Mouse (Mus musculus) adrenal gland, adult (tissue): ENCODE measurements at regions not wholly inside any gene's neighbourhood (a gene's known extent, or its start where the extent isn't known, plus 50 kb on each side); places are given as distances from the start of the nearest gene placed in this dataset.

Experiments used
- DNase-seq, 2 experiments: peaks; one replicate each; pipeline ENCODE4 v3.0.0; 2022 to 2023; ENCODE audit warnings: low spot score in 1 of 2; ENCODE audit not compliant: inconsistent age in 2 of 2

GRCm38 (mm10) chr12:110157998-110158747, 120.7 kb upstream of the Dio3 start:
- no peak for DNase-seq

- no peak for DNase-seq
These were observed 117.6 kb upstream of the Dio3 start for GRCm38 (mm10) chr12:110161306-110161705.

DNA sequence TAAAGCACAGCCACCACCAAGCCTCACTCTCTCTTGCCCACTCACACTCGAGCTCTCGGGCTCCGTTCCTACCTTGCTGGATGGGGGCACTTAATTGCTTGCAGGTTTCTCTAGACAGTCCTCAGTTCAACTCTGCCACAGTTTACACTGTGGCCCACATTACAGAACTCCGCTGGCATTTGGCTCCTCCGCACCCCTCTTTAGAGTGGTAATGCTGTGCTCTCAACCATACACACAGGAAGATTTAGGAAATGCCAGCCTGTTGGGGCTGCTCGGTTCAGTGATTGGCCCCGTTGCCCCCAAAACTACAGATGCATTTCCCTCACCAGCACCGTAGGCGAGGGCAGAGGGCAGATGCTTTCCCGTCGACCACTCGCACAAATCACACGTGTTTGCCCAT, 113.4 kb upstream of the Dio3 start:
- DNase-seq = no peak

DNA sequence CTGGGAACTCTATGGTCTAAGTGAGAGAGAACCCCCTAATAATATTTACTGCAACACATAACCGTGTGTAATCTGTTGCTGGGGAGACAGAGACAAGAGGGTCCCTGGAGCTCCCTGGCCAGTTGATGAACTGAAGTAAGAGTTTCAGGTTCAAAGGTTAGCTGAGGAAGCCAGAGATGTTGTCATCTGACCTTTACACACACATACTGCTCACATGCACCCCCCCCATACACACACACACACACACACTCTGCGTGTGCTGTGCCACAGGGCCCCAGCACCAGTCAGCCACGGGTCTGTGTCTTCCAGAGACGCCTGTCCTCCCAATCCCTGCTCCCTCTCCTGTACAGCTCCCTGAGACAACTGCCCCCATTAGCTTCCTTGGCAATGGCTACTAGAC, 110.5 kb upstream of the Dio3 start:
- no peak for DNase-seq

- DNase-seq = no peak
These were observed 109.6 kb upstream of the Dio3 start for GRCm38 (mm10) chr12:110169261-110169660.

DNA sequence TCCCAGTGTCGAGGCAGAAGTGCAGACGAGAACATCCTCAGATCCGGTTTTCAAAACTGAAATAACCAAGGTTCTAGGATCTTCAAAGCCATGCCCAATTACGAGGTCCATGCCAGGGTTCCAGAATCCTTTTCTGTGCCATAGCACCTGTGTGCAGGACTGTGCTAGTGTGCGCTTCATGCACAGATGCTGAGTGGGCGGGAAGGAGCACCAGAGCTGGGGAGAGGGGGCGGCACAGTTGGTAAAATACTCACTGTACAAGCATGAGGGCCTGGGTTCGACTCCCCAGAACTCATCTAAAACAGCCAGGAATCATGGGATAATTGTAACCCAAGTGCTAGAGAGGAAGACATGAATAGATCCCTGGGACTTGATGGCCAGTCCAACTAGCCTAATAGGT, 108.4 kb upstream of the Dio3 start:
- no peak for DNase-seq

GRCm38 (mm10) chr12:110177826-110178225, 101.0 kb upstream of the Dio3 start:
- peak in 1 of 2 experiments; percentile 72 for DNase-seq

DNA sequence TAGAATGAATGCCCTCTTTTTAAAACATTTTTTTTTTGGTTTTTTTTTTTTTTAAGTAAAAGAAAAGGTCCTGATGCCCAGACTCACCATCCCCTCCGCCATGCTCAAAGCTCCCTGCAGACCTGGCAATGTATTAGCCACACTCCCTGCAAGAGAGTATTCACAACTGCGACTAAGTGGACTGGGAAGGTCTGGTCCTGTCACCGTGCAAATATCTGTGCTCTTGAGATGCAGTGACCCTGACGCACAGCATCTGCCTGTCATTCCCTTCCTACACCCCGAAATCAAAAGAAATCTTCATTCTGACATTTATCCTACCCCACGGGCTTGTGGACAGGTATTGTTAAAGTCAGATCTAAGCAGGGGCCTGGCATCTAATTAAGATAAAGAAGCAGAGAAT, 95.4 kb upstream of the Dio3 start:
- DNase-seq = no peak

DNA sequence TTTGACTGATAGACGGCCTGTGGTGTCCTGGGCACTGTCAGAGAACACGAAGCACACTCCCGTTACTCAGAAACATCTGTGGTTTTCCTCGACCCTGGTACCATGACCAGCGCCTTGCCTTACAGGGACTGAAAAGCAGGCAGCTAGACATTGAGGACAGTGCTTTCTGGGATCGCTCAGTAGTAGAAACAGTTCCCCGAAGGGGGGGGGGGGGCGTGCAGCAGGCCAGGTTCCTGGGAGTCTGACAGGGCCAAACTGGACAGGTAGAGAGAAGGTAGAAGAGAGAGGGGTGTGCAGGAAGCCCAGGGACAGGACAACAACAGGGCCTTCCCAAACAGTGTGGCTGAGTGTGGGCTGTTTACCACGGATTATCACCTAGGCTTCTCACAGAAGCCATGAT, 93.5 kb upstream of the Dio3 start:
- no peak for DNase-seq

- no peak for DNase-seq
These were observed 92.5 kb upstream of the Dio3 start for GRCm38 (mm10) chr12:110186381-110186780.

GRCm38 (mm10) chr12:110186911-110187245, 92.0 kb upstream of the Dio3 start:
- DNase-seq = no peak

GRCm38 (mm10) chr12:110187246-110188135, 91.4 kb upstream of the Dio3 start:
- DNase-seq = peak; percentile 32 to 52

DNA sequence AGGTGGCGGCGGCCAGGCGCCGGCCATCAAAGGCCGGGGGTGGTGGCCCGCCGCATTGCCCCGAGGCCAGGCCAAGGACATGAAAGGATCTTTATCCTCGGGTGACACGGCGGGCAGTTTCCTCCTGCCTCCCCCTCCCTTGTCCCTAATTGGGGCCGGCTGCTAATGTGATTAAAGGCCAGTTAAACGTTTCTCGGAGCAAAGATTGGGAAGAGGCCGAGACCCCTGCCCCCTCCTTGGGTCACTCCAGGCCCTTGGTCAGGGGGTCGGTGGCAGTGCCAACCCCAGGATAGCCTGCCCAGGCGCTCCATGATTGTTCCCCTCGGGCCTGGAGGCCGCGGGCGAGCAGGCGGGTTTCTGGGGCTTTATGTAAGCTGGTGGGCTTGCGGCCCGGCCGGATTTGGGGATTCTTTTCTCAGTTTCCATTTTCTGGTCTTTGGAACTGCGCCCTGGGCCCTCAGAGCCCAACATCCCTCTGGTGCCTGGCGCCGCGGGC, 90.7 kb upstream of the Dio3 start:
- DNase-seq = peak in 1 of 2 experiments; percentile 25

DNA sequence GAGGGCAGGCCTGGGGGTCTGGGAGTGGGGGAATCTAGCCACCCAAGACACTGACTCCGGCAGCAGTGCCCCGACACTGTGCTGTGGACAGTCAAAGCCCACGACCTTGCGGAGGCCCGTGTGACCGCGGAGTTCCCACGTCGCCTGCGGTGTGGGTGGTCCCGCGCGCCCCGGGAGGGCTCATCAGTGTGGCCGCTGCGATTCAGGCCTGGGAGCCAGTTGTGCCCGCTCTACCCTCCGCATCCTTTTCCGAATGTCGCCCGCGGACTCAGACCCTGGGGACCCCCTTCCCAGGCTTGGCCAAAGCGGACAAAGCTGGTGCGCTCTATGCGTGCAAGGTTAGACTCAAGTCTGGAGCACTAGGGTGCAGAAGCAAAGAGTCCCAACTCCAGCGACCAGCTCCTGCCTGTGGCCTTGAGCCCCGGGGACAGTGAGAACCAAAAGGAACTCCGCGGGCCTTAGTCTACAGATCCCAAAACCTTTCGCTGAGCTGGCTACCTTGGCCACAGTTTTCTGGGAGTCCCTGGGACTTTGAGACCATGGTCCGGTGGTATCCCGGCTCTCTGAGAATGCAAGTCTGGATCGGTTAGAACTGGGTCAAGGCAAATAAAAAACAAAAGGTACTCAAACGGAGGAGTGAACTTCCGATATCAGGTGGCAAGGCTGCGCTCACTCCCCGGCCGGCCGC, 90.1 kb upstream of the Dio3 start:
- DNase-seq = peak; percentile 59 to 76

GRCm38 (mm10) chr12:110189329-110189642, 89.6 kb upstream of the Dio3 start:
- DNase-seq = peak in 1 of 2 experiments; percentile 59

DNA sequence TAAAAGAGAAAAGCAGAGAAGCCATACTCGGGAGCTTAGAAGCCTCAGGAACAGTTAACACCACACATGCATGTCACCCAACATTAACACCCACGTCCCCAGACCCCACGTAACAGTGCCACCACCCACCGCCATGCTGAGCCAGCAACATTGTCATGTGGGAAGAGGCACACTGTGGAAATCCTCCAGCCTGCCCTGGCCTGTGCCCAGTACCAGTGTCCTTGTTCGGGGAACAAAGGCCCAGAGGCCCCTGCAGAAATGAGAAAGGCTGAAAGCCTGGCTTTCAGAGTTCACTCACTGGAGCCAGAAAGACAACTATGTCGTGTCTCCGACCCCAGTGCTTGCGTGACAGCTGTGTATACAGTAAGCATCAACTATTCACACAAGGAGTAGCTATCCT, 86.7 kb upstream of the Dio3 start:
- peak; percentile 60 to 62 for DNase-seq

- no peak for DNase-seq
These were observed 81.5 kb upstream of the Dio3 start for GRCm38 (mm10) chr12:110197366-110197765.

GRCm38 (mm10) chr12:110200471-110200870, 78.4 kb upstream of the Dio3 start:
- no peak for DNase-seq

GRCm38 (mm10) chr12:110200887-110201286, 78.0 kb upstream of the Dio3 start:
- DNase-seq = peak; percentile 83 to 87

DNA sequence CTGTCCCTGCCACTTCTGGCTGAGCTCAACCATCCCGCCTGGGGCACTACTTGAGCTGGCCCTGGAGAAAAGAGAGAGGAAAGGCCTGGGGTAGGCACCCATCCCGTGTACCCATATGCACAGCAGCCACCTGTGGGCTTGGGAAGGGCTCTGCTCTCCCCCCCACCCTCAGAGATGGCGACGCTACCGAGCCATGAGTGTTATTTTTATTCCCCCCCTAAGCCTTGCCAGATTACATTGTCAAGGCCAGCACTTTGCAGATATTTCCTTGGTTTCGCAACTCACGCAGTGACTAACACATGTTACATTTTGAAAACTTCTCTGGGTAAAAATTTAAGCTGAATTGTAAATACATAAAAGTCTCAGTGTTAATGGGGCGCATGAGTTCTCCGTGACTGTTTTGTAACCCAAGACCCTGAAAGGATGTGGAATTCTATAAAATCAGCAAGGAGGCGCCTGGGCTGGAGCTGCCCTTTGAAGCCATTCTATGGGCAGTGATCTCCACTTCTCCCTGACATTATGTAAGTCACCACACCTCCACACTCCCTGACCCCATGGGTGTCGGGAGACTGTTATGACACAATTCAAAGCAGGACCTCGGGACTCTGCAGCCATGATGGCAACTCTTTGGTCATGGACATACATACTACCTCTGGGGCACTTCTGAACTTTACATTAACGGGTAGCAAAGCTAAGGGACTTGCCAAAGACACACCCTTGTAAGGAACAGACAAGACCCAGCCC, 75.4 kb upstream of the Dio3 start:
- DNase-seq = peak; percentile 73 to 93
